Mouse (Mus musculus): ENCODE results near the gene Psmd11.
"Not testable (repeated sequence)": the region's sequence is repeated elsewhere in the genome, so short reads cannot be mapped to it uniquely, and the experiment has no call there.

Psmd11 gene

DNA sequence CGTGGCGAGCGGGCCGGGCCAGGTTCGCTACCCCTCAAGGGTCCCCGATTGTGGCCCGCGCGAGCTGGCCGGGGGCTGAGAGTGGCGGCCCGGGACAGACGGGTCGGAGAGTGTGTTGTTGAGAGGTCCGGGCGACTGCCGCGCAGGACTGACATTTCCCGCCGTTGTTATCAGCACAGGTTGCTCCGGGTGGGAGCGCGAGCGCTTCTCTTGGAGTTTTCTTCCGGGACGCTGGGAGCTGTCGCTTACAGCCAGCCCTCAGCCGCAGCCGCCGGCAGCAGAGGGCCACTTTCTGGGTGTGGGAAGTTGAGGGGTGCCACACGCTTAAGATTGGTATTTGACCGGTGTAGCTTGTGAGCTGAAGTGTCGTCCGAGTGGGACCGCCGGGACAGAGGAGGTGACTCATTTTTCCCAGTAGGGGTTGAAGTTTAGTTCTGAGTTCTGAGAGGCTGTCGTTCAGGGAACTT, 627 bp downstream of the Psmd11 start:
- peak; percentile 32 to 67 for DNase-seq

DNA sequence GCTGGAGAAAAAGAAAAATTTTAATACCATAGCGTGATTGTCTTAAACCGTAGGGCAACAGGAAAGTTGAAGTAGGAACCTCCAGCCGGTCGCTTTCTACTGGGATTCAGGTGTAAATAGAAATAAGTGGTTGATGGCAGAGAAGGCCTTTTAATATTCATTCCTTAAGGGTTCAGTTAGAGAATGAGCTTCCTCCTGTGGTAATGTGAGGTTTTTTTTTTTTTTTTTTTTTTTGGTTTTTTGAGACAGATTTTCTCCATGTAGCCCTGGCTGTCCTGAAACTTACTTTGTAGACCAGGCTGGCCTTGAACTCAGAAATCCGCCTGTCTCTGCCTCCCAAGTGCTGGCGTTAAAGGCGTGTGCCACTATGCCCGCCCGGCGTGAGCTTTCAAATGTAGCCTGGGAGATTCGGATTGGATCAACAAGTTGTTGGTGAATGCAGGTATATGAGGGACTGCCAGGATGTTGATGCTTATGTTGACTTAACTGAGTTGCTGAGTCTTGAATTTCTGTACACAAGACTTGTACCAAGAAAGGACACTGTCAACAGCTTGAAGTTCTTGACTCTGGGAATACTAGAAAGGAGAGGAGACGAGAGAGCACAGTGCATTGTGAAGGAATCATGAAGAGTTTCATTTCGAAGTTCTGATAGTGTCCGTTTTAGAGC, 1.2 kb downstream of the Psmd11 start:
- no peak for DNase-seq

DNA sequence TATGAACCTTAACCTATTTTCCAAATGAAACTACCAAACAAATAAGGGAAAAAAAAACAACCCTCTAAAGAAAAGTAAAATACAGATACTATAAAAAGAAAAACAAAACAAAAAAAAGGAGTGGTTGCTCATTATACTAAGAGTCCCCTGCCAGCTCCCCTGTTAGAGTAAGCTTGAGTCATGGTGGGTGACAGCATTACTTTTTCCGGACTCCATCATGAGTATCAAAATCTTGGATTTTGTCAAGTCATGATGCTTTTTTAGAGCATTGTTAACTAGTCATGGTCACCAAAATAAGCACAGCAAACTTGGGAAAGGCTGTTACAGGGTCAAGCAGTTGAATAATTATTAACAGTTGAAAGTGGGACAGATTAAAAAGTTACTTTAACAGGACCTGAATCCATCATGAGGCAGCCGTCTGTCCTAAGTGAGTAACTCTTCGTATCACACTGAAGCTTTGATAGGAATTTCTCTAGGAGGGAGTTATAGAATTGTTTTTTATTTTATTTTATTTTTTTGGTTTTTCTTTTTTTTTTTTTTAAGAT, 2.0 kb downstream of the Psmd11 start:
- peak in 1 of 2 experiments; percentile 12 for DNase-seq

DNA sequence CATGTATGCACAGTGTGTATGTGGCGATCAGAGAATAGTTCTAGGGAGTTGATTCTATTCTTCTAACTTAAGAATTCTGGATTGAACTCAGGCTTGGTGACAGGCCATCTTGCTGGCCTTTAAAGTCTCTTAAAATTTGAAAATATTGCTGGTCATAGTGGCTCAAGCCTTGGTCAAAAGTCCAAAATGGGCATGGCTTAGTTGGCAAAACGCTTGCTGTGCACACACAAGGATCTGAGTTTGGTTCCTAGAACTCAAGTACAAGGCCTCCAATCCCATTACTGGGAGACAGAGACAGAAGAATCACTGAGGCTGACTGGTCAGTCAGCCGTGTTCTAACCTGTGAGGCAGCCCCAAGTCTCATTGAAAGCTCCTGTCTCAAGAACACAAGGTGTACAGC, 18.5 kb downstream of the Psmd11 start:
- no peak for DNase-seq

DNA sequence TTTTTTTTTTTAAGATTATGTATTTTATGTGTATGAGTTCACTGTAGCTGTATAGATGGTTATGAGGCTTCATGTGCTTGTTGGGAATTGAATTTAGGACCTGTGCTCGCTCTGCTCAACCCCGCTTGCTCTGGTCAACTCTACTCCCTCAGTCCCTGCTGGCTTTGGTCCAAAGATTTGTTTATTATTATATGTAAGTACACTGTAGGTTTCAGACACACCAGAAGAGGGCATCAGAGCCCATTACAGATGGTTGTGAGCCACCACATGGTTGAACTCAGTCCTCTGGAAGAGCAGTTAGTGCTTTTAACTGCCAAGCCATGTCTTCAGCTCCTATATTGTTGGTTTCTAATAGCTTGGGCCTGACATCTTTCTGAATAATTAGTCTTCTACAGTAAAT, 21.4 kb downstream of the Psmd11 start:
- DNase-seq = no peak

DNA sequence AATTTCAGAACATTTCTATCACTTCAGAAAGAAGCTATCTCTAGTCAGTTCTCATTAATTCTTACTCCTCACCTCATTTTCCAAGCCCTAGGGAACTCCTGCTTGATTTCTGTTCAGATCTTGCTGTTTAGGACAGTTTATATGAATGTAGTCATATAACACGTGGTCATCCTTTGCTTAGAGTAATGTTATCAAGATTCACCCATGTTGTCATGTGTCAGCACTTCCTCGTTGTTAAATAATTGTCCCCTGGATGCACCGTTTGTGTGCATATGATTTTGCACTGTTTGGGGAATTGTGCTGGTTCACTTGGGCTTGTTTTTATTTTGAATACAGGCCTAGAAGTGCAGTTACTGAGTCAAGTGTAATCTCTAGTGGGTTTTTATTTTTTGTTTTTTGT, 23.8 kb downstream of the Psmd11 start:
- no peak for DNase-seq

DNA sequence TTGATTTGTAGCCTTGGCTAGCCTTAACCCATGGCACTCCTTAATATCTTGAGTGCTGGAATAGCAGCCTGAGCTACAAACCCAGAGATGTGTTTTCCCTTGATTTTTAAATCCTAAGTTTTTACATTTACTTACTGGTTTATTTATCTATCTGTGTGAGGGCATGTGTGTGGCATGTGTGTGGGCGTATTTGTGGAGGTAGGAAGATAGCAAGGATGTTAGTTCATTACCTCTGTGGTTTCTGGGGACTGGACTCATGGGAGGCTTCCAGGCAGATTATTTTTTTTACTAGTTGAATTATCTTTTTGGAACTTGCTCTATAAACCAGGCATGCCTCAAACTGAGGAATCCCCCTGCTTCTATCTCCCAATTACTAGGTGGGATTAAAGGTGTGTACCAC, 24.8 kb downstream of the Psmd11 start:
- DNase-seq = no peak

DNA sequence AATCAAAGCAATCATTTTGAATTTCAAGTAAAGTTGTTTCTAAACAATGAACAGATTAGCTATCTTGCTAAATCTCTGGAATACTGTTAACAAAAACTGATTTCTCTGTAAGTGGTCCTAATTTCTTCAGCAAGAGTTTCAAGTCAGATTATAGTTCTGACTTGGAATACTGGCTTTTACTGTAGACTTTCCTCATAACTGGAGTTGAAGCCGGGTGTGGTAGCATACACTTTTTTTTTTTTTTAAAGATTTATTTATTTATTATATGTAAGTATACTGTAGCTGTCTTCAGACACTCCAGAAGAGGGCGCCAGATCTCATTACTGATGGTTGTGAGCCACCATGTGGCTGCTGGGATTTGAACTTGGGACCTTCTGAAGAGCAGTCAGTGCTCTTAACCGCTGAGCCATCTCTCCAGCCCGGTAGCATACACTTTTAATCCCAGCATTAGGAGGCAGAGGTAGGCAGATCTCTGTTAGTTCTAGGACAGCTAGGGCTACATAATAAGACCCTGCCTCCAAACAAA, 35.3 kb downstream of the Psmd11 start:
- DNase-seq = not testable (repeated sequence)

DNA sequence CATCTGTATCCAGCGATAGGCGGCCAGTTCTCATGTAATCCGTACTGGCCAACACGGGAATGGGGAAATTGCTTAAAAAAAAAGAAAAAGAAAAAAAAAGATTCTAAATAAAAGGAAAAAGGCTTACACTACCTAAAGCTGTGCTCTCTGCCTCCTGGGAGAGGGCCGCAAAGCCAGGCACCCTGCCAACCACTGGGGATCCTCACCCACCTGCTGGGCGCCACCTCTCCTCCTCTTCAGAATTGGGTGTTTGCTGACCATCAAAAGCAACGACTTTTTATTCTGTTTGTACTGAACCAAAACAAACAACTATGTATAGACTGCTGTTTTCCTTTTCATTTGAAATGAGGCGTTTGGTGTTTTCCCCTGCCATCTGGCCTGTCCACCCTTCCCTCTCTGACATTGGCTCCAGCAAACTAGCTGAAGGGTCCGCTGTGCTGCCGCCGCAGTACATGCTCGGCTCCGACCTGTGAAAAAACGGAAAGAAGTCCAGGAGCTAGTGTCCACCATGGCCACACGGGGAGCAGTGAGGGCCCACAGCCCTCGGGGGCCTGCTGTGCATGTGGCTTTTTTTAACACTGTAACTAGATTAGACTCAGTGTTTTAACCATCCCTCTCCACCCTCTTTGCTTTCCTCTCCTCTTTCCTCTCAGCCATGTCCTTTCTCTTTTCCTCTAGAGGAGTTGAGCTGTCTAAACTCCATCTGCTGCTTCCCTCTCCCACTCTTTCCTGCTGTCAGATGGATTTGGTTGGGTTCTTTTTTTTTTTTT, 43.6 kb downstream of the Psmd11 start:
- peak in 1 of 2 experiments; percentile 43 for DNase-seq

DNA sequence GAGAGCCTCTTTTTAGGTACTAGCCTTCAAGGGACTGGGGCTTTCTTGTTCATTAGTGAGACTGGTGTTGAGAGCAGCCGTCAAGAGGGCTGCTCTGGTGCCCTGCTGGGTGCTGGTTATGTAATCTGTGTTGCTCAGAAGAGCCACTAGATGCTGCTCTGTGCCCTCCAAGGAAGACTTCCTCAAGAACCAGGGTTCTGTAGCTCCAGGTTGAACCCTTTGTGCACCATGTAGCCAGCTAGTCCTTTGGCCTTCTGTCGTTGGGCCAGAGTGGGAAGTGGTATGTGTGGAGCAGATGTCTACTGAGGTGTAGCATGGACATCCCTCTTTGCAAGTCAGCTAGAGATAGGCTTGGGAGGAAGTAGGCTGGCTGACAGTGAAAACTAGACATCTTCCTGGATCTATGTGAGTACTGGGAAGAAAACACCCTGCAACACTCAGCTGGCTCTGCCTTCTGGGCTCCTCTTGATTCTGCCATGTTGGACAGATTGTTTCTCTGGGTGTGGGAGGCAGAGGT, 45.8 kb downstream of the Psmd11 start:
- DNase-seq = peak in 1 of 2 experiments; percentile 52

DNA sequence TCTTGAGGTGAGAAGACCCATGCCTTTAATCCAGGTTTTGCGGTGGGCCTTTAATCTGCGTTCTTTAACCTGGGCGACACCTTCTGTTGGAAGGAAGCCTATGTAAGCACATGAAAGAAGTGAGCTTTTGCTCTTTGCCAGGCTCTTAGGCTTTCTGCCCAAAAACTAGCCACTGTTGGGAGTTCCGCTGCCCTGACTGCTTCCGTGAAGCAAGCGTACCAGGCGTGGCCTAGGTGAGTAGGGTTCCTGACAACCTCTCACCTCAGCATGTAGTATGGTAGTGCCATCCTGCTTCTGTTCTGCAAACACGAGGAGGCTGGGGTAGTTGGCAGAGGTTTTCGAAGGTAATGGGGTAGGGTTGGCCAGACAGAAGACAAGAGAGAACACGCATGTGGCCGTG, 46.4 kb downstream of the Psmd11 start:
- peak in 1 of 2 experiments; percentile 43 for DNase-seq

DNA sequence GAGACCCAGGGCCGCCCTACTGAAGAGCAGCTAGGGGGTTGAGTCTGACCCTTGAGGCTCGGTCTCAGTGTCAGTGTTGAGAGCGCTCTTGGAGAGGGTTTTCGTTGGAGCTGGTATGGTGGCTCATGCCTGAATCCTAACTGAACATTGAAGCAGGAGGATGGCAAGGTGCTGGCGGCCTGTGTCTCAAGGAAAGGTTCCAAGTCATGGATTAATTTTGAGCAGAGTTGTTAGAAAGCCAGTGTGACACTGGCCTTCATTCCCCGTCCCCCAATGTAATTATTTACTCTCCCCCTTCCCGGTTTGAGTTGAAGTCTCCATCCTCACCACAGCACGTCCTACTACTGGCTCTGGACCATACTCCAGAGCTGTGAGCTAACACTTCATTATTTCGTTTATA, 47.1 kb downstream of the Psmd11 start:
- peak in 1 of 2 experiments; percentile 15 for DNase-seq

DNA sequence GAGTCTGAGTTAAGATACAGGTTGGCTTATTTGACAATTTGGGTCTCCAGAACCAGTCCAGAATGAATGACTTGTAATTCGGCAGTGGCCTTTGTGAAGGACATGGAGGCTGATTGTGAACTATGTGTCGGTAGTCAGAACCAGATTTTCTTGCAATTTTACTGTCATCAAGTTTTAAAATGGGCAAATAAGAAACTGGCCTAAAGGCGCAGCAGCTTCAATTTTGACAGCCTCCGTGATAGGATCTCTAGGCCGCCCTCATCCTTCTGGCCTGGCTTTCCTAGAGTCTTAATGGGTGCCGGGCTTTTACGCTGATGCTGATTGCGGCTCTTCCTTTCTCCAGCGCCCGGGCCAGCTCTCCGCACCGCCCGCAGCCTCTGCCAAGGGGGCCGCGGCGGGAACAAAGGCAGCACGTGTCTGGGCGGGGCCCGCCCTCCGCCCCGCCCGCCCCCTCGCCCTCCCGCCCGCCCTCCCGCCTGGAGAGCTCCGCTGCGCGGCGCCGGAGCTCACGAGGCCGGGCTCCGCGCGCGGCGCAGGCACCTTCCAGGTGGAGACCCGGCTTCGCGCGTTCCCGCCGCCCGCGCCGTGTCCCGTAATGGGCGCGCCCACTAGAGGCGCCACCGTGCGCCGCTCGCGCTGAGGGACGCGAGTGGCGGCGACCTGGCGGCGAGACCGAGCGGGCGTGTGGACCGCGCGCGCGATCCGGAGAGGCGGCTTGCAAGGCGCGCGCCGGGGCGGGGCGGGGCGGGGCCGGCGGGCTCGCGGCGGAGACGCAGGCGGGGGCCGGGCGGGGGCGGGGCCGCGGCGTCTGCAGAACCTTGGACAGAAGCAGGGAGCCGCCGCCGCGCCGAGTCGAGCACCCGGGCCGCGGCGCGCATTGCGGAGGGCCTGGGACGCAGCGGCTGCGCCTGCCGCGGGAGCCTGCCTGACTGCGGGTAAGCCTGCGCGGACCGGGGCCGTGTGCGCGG, 48.1 kb downstream of the Psmd11 start, which contains the start of gene Cdk5r1:
Cdk5r1 (plus strand) TSS at position 802 of the 968 bp plus-strand sequence.
- peak; percentile 82 to 92 for DNase-seq

DNA sequence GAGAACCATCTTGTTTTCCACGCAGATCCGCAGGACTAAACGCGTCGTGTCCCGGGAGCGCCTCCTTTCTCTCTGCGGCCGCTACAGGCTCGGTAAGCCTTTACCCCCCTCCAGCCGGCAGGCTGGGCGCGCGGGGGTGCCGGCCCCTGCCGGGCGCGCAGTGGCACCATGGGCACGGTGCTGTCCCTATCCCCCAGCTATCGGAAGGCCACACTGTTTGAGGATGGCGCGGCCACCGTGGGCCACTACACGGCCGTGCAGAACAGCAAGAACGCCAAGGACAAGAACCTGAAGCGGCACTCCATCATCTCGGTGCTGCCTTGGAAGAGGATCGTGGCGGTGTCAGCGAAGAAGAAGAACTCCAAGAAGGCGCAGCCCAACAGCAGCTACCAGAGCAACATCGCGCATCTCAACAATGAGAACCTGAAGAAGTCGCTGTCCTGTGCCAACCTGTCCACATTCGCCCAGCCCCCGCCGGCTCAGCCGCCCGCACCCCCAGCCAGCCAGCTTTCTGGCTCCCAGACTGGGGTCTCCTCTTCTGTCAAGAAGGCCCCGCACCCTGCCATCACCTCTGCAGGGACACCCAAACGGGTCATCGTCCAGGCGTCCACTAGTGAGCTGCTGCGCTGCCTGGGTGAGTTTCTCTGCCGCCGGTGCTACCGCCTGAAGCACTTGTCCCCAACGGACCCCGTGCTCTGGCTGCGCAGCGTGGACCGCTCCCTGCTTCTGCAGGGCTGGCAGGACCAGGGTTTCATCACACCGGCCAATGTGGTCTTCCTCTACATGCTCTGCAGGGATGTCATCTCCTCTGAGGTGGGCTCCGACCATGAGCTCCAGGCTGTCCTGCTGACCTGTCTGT, 49.2 kb downstream of the Psmd11 start:
- peak in 1 of 2 experiments; percentile 42 for DNase-seq

DNA sequence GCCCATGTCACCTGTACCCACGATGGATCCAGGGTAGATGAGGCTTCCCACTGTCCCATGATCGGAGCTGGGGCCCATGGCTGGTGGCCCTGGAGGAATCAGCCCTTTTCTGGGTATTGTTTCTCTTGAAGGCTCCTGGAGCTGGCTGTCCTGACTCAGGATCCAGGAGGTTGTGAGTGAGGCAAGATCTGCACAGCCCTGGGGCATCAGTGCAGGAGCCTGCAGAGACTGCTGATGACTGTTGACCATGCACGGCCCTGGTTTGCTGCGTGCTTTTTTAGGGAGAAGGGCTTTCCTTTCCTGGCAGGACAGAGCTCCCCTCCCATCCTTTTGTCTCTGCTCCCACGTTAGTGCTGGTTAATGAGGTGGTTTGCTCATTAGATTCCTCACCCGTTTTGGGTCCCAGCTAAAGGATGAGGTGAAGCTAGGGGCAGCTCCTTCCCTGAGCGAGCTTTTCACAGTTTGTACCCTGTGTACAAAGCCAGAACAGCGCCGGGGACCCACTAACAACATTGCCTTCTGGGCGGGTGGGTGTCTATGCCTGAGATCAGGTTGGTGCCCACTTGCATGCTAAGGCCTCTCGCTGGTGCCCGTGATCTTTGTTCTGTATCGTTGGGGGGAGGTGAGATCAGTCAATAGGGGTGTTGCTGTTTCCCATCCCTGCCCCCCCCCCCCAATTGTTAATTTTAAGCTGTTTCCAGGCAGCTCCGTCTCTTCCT, 50.4 kb downstream of the Psmd11 start:
- no peak for DNase-seq

DNA sequence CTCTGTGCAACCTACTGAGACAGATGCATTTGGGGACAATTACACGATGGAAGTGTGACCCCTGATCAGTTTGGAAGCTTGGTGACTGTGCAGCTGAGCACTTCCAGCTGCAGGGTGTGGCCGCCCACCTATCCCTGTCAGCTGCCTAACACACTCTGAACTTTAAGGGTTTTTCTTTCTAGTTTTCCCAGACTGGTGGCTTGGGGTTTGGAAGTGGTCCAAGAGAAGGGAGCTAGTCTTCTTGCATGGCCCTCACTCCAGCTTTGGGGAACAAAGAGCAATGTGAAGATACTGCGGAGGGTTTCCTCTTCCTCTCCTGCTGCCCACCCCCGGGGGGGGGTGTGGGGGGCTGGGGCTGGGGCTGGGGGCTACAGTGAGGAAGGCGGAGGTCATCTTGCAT, 51.0 kb downstream of the Psmd11 start:
- DNase-seq = peak in 1 of 2 experiments; percentile 23

DNA sequence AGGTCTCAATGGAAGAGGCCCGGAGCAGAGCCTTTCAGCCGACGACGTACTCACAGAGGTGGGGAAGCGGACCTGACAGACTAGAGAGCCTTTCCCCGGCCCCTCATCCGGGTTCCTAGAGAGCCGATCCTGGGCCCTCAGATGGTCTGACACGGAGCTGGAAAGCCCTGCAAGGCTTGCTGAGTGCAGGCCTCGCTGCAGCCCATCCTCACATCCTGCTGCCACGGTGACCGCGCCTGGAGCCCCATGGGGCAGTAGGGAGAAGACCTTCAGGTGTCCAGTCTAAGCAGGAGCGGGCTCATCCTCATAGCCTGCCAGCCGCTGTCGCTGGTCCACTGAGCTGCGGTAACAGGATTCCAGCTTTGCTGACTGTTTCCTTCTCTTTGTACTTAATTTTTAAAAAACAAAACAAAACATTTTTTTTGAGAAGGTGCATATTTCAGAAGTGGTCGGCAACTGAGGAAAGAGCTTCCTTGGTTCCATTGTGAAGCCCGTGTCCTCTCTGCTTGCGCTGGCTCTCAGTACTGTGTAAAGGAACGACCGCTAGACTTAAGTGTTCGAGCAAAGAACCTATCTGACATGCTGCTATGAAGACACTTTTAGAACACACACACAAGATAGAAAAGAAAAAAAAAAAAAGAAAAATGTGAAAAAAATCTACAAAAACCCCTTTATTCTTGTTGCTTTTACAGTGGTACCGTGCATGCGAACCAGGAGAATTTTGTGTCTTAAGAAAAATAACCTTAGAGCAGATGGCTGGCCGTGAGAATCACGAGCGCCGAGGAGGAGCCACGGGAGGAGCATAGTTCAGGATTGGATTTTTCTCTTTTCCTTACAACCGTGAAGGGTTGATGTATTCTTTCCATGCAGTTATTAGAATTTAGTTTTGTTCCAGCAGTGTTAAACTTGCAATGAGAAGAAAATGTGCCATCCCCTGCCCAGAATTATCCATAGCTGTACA, 51.8 kb downstream of the Psmd11 start:
- peak in 1 of 2 experiments; percentile 39 for DNase-seq

DNA sequence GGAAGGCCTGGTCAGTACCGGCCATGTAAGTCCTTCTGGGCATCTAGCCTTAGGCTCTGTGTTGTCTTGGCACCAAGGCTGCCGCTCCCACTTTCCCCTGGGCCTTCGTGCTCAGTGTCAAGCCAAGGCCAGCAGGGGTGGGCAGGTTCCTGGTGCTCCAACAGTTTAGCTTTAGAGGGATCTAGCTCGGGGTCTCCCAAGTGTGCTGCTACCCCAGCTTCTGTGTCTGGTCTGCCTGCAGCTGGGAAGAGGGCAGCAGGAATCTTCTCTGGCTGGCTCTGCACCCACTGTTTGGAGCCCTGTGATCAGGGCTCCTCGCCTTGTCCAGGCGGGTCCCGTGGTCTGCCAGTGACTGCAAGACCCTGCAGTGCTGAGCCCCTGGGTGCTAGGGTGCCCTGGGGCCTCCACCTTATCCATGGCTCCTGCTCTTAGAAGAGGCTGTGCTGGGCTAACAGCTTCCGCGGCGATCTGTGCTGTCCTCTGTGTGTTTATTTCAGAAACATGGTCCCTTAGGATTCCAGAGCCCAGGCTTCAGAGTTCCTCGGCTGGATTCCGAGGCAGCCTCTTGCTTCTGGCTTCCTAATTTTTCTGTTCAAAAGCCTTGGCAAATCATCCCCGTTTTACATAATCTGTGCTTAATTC, 53.1 kb downstream of the Psmd11 start:
- peak in 1 of 2 experiments; percentile 29 for DNase-seq

DNA sequence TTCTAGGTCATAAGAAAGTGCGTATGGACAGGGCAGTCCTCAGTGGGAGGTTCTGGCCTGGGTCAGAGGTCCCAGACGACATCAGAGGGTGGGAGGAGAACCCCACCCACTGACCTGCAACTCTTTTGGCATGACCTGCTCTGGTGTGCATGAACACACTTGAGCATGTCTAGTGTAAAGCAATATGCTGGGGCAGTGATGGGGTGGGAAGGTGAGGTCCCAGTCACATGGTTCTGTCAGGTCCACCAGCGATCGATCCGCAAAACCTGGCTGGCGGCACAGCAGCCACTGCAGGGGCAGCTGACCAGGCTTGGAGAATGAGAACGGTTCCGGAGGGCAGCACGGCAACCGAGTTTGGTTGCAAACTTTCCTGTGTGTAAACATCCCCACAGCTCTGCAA, 53.9 kb downstream of the Psmd11 start:
- peak in 1 of 2 experiments; percentile 31 for DNase-seq

Measured in kidney, postnatal 25 days (tissue).